Mouse (Mus musculus) midbrain, embryonic 15.5 days (tissue): ENCODE results near the gene Gstp1. TPM values are rescaled to one million over a fixed set of nuclear protein-coding genes. Genes with fewer than 3 reads are reported as not detected.
A peak's percentile ranks its signal among the peaks of the same experiment; 100 is the strongest.

ENCODE experiments used
- ATAC-seq: fragments of 200-750 bp; cut with Nextera tagmentation; replicated peaks from 2 replicates; pipeline ENCODE4 v1.8.0; 2017; ENCODE audit warnings: moderate TSS enrichment
- H3K27ac ChIP-seq: fragments of 300-500 bp; sonication (generic); 2 replicates; pipeline ENCODE4 v1.5.1; 2015; ENCODE audit warnings: mild to moderate bottlenecking, inconsistent platforms
- H3K27me3 ChIP-seq: fragments of 300-500 bp; sonication (generic); replicated peaks from 2 replicates; pipeline ENCODE4 v1.6.1; 2015; ENCODE audit warnings: inconsistent platforms
- H3K36me3 ChIP-seq: fragments of 300-500 bp; sonication (generic); replicated peaks from 2 replicates; pipeline ENCODE4 v1.6.1; 2015; ENCODE audit warnings: inconsistent platforms
- H3K4me1 ChIP-seq: fragments of 300-500 bp; sonication (generic); 2 replicates; pipeline ENCODE4 v1.6.1; 2015; ENCODE audit warnings: inconsistent platforms
- H3K4me2 ChIP-seq: fragments of 300-500 bp; sonication (generic); 2 replicates; pipeline ENCODE4 v1.6.1; 2015; ENCODE audit warnings: inconsistent platforms, mild to moderate bottlenecking, moderate library complexity
- H3K4me3 ChIP-seq: fragments of 300-500 bp; sonication (generic); 2 replicates; pipeline ENCODE4 v1.5.1; 2015; ENCODE audit warnings: mild to moderate bottlenecking, inconsistent platforms
- H3K9ac ChIP-seq: fragments of 300-500 bp; sonication (generic); 2 replicates; pipeline ENCODE4 v1.6.1; 2015; ENCODE audit warnings: mild to moderate bottlenecking, inconsistent platforms
- H3K9me3 ChIP-seq: fragments of 300-500 bp; sonication (generic); 2 replicates; pipeline ENCODE4 v1.6.1; 2016; ENCODE audit warnings: inconsistent platforms
- WGBS: fragments of 180-500 bp; shearing (Covaris S2); methylation state at CpG from one replicate; pipeline ENCODE4 v1.1.7; 2015; ENCODE audit warnings: mixed read lengths; 5-methylcytosine and 5-hydroxymethylcytosine counted together
- polyA plus RNA-seq: library from polyadenylated mRNA; unstranded; fragments of >200 nt; fragmentation: Nextera tagmentation; extraction: Ambion mirVana; gene quantifications from 2 replicates; pipeline ENCODE4 v1.2.1, GENCODE M21; 2015

Gene Gstp1
- polyA plus RNA-seq, 1 experiment from 2014 or later, result 513 TPM

GRCm38 (mm10) chr19:4023185-4023584, 14.6 kb downstream of the Gstp1 start:
- Histone ChIP-seq H3K36me3 (no peaks in the 10 kb centered on the region), H3K9me3 (no peaks in the 10 kb centered on the region), H3K27ac (no peak overlapping the region), H3K27me3 (0 out of 2 replicates have a peak, but pooled peaks cover 4% of the 10 kb centered on the region), H3K4me2 (no peak overlapping the region), H3K9ac (no peak overlapping the region), H3K4me3 (no peak overlapping the region), H3K4me1 (0 out of 2 replicates have a peak, but pooled peaks cover 5% of the 10 kb centered on the region)
- WGBS, result 84% methylated on average over 7 of the region's 7 CpGs
- ATAC-seq, result no peak

GRCm38 (mm10) chr19:4018743-4019583, 18.8 kb downstream of the Gstp1 start:
- 27% methylated on average over 18 of the region's 18 CpGs for WGBS
- Histone ChIP-seq H3K9ac (no peak overlapping the region), H3K4me3 (no peak overlapping the region), H3K9me3 (no peaks in the 10 kb centered on the region), H3K36me3 (no peaks in the 10 kb centered on the region), H3K4me1 (0 out of 2 replicates have a peak, but pooled peaks cover 5% of the 10 kb centered on the region), H3K4me2 (no peak overlapping the region), H3K27ac (no peak overlapping the region), H3K27me3 (0 out of 2 replicates have a peak, but pooled peaks cover 4% of the 10 kb centered on the region)
- peak; percentile 75 for ATAC-seq

GRCm38 (mm10) chr19:4017921-4018587, 19.7 kb downstream of the Gstp1 start:
- no peak overlapping the region for H3K9ac ChIP-seq
- H3K4me1 ChIP-seq, result peaks cover 5% of the 10 kb centered on the region; the same call in 1 of the 2 replicates
- H3K4me2 ChIP-seq, result no peak overlapping the region
- no peak for ATAC-seq
- no peak overlapping the region for H3K4me3 ChIP-seq
- 68% methylated on average over 10 of the region's 10 CpGs for WGBS
- H3K27me3 ChIP-seq, result 0 out of 2 replicates have a peak, but pooled peaks cover 4% of the 10 kb centered on the region
- no peaks in the 10 kb centered on the region for H3K36me3 ChIP-seq
- no peaks in the 10 kb centered on the region for H3K9me3 ChIP-seq
- H3K27ac ChIP-seq, result no peak overlapping the region

- H3K9me3 ChIP-seq, result no peaks in the 10 kb centered on the region
- peaks cover 19% of the 10 kb centered on the region for H3K4me1 ChIP-seq
- no peaks in the 10 kb centered on the region for H3K36me3 ChIP-seq
- no peak overlapping the region for H3K9ac ChIP-seq
- no peak for ATAC-seq
- 61% methylated on average over 5 of the region's 5 CpGs for WGBS
- no peak overlapping the region for H3K4me3 ChIP-seq
- no peak overlapping the region for H3K27ac ChIP-seq
- H3K4me2 ChIP-seq, result no peak overlapping the region
- H3K27me3 ChIP-seq, result 0 out of 2 replicates have a peak, but pooled peaks cover 4% of the 10 kb centered on the region
Measured at GRCm38 (mm10) chr19:4015635-4016034, 22.1 kb downstream of the Gstp1 start.

GRCm38 (mm10) chr19:4014802-4015201, 23.0 kb downstream of the Gstp1 start:
- H3K4me1 ChIP-seq, result peaks cover 19% of the 10 kb centered on the region
- H3K36me3 ChIP-seq, result peaks cover 7% of the 10 kb centered on the region; the same call in 1 of the 2 replicates
- H3K4me3 ChIP-seq, result no peak overlapping the region
- ATAC-seq, result no peak
- no peak overlapping the region for H3K27ac ChIP-seq
- no peak overlapping the region for H3K9ac ChIP-seq
- no peak overlapping the region for H3K4me2 ChIP-seq
- H3K9me3 ChIP-seq, result no peaks in the 10 kb centered on the region
- H3K27me3 ChIP-seq, result 0 out of 2 replicates have a peak, but pooled peaks cover 4% of the 10 kb centered on the region

GRCm38 (mm10) chr19:4013066-4013465, 24.7 kb downstream of the Gstp1 start:
- peak overlapping the region; percentile 91 for H3K4me3 ChIP-seq
- H3K9ac ChIP-seq, result no peak overlapping the region
- WGBS, result 24% methylated on average over 9 of the region's 9 CpGs

GRCm38 (mm10) chr19:4012432-4013022, 25.3 kb downstream of the Gstp1 start, which contains the start of gene Ndufv1:
TSS of gene Ndufv1 (minus strand) at chr19:4012806.
- Histone ChIP-seq H3K27ac (peak within 1 kb of the TSS; percentile 83), H3K4me2 (peak within 1 kb of the TSS; percentile 60), H3K36me3 (peaks cover 18% of the 10 kb centered on the region; the same call in 1 of the 2 replicates), H3K9ac (peak within 1 kb of the TSS; percentile 91), H3K4me3 (peak within 1 kb of the TSS; percentile 91), H3K27me3 (no peaks in the 10 kb centered on the region), H3K4me1 (peaks cover 14% of the 10 kb centered on the region), H3K9me3 (no peaks in the 10 kb centered on the region)
- WGBS, result under 1% methylated on average over 45 of the region's 45 CpGs
- ATAC-seq, result peak; percentile 99

More at GRCm38 (mm10) chr19:4013066-4013465, 24.7 kb downstream of the Gstp1 start:
- Histone ChIP-seq H3K27ac (no peak overlapping the region), H3K4me1 (peaks cover 14% of the 10 kb centered on the region), H3K36me3 (peaks cover 14% of the 10 kb centered on the region; the same call in 1 of the 2 replicates), H3K27me3 (no peaks in the 10 kb centered on the region), H3K9me3 (no peaks in the 10 kb centered on the region), H3K4me2 (peak overlapping the region; percentile 42)
- ATAC-seq, result no peak

GRCm38 (mm10) chr19:4011086-4011485, 26.7 kb downstream of the Gstp1 start:
- 92% methylated on average over 5 of the region's 5 CpGs for WGBS
- Histone ChIP-seq H3K4me2 (no peak overlapping the region), H3K9me3 (no peaks in the 10 kb centered on the region), H3K9ac (no peak overlapping the region), H3K27me3 (no peaks in the 10 kb centered on the region), H3K4me3 (no peak overlapping the region), H3K36me3 (peaks cover 30% of the 10 kb centered on the region; the same call in 1 of the 2 replicates), H3K27ac (no peak overlapping the region), H3K4me1 (peaks cover 14% of the 10 kb centered on the region)
- no peak for ATAC-seq

GRCm38 (mm10) chr19:4005971-4006370, 31.8 kb downstream of the Gstp1 start:
- H3K4me2 ChIP-seq, result no peak overlapping the region
- peaks cover 30% of the 10 kb centered on the region; the same call in 1 of the 2 replicates for H3K36me3 ChIP-seq

GRCm38 (mm10) chr19:4005091-4005490, 32.7 kb downstream of the Gstp1 start:
- Histone ChIP-seq H3K4me1 (peaks cover 12% of the 10 kb centered on the region), H3K27ac (no peak overlapping the region), H3K4me2 (no peak overlapping the region), H3K36me3 (peaks cover 26% of the 10 kb centered on the region; the same call in 1 of the 2 replicates), H3K9ac (no peak overlapping the region), H3K27me3 (no peaks in the 10 kb centered on the region), H3K9me3 (no peaks in the 10 kb centered on the region), H3K4me3 (no peak overlapping the region)
- 89% methylated on average over 9 of the region's 9 CpGs for WGBS
- ATAC-seq, result no peak

More at GRCm38 (mm10) chr19:4005971-4006370, 31.8 kb downstream of the Gstp1 start:
- no peak for ATAC-seq
- Histone ChIP-seq H3K4me1 (peaks cover 13% of the 10 kb centered on the region), H3K9ac (no peak overlapping the region), H3K9me3 (no peaks in the 10 kb centered on the region), H3K27me3 (no peaks in the 10 kb centered on the region), H3K4me3 (no peak overlapping the region), H3K27ac (no peak overlapping the region)
- 92% methylated on average over 8 of the region's 8 CpGs for WGBS

GRCm38 (mm10) chr19:4004331-4004730, 33.5 kb downstream of the Gstp1 start:
- 86% methylated on average over 15 of the region's 15 CpGs for WGBS

GRCm38 (mm10) chr19:4003641-4004040, 34.1 kb downstream of the Gstp1 start:
- Histone ChIP-seq H3K27me3 (no peaks in the 10 kb centered on the region), H3K9ac (no peak overlapping the region), H3K4me3 (no peak overlapping the region), H3K4me1 (peaks cover 20% of the 10 kb centered on the region), H3K4me2 (no peak overlapping the region), H3K36me3 (peaks cover 15% of the 10 kb centered on the region; the same call in 1 of the 2 replicates), H3K9me3 (no peaks in the 10 kb centered on the region), H3K27ac (no peak overlapping the region)
- 86% methylated on average over 12 of the region's 12 CpGs for WGBS
- no peak for ATAC-seq

More at GRCm38 (mm10) chr19:4004331-4004730, 33.5 kb downstream of the Gstp1 start:
- peaks cover 18% of the 10 kb centered on the region for H3K4me1 ChIP-seq
- no peak overlapping the region for H3K4me3 ChIP-seq
- no peaks in the 10 kb centered on the region for H3K27me3 ChIP-seq
- no peak overlapping the region for H3K9ac ChIP-seq
- no peaks in the 10 kb centered on the region for H3K9me3 ChIP-seq
- H3K4me2 ChIP-seq, result no peak overlapping the region
- no peak for ATAC-seq
- H3K36me3 ChIP-seq, result peaks cover 18% of the 10 kb centered on the region; the same call in 1 of the 2 replicates
- H3K27ac ChIP-seq, result no peak overlapping the region
